Mouse (Mus musculus): ENCODE data around the gene Klk6. TPM values are rescaled to one million over a fixed set of nuclear protein-coding genes. Genes with fewer than 3 reads are reported as not detected.

Gene Klk6
- polyA plus RNA-seq, 1 experiment from 2014 or later, result not detected

GRCm38 (mm10) chr7:43880912-43881311, 56.6 kb downstream of the Klk6 start, which contains the start of gene Klk4:
Gene Klk4, plus strand, starts transcription at chr7:43881160.
- no peak for DNase-seq (ENCODE audit: low spot score)

More at GRCm38 (mm10) chr7:43880912-43881311, 56.6 kb downstream of the Klk6 start, which contains the start of gene Klk4:
- peaks cover 18% of the 10 kb centered on the region for H3K27me3 ChIP-seq (ENCODE audit: insufficient read depth, poor library complexity, severe bottlenecking)
- no peak within 1 kb of the TSS for H3K4me3 ChIP-seq
- no peaks in the 10 kb centered on the region for H3K9me3 ChIP-seq
- H3K36me3 ChIP-seq, result no peaks in the 10 kb centered on the region
- no peak within 1 kb of the TSS for H3K27ac ChIP-seq
- H3K4me1 ChIP-seq (replicated peaks), result peaks cover 22% of the 10 kb centered on the region
- WGBS, result 6% methylated on average over 3 of the region's 3 CpGs

Other genes with a start within 250 kb of the Klk6 start
- gene Zfp719, start 244.9 kb upstream of the Klk6 start, polyA plus RNA-seq (2016; fragmentation: Nextera tagmentation; extraction: Ambion mirVana), result 12.7 and 15.7 TPM in 2 replicates
- 0.76 and 1.1 TPM in 2 replicates for gene Zfp819, start 217.3 kb upstream of the Klk6 start, polyA plus RNA-seq (2016; fragmentation: Nextera tagmentation; extraction: Ambion mirVana)
- not detected in 2 replicates for gene Ceacam18, start 189.8 kb upstream of the Klk6 start, polyA plus RNA-seq (2016; fragmentation: Nextera tagmentation; extraction: Ambion mirVana)
- gene Siglece, start 164.3 kb upstream of the Klk6 start, polyA plus RNA-seq (2016; fragmentation: Nextera tagmentation; extraction: Ambion mirVana), result 0.36 and 0.52 TPM in 2 replicates
- gene Ctu1, start 152.5 kb upstream of the Klk6 start, polyA plus RNA-seq (2016; fragmentation: Nextera tagmentation; extraction: Ambion mirVana), result 17.5 and 19.1 TPM in 2 replicates
- not detected in 2 replicates for gene Klk14, start 134.1 kb upstream of the Klk6 start, polyA plus RNA-seq (2016; fragmentation: Nextera tagmentation; extraction: Ambion mirVana)
- gene Klk13, start 111.9 kb upstream of the Klk6 start, polyA plus RNA-seq (2016; fragmentation: Nextera tagmentation; extraction: Ambion mirVana), result 0.24 and 0.31 TPM in 2 replicates
- not detected in 2 replicates for gene Klk12, start 55.6 kb upstream of the Klk6 start, polyA plus RNA-seq (2016; fragmentation: Nextera tagmentation; extraction: Ambion mirVana)
- gene Klk11, start 49.9 kb upstream of the Klk6 start, polyA plus RNA-seq (2016; fragmentation: Nextera tagmentation; extraction: Ambion mirVana), result not detected in 2 replicates
- 0.55 and 0.77 TPM in 2 replicates for gene Klk10, start 43.5 kb upstream of the Klk6 start, polyA plus RNA-seq (2016; fragmentation: Nextera tagmentation; extraction: Ambion mirVana)
- gene Klk9, start 32.6 kb upstream of the Klk6 start, polyA plus RNA-seq (2016; fragmentation: Nextera tagmentation; extraction: Ambion mirVana), result 0.13 TPM in 1 of 2 replicates, not detected in the other
- gene Klk8, start 26.9 kb upstream of the Klk6 start, polyA plus RNA-seq (2016; fragmentation: Nextera tagmentation; extraction: Ambion mirVana), result 12.1 and 13.2 TPM in 2 replicates
- 0.11 TPM in 1 of 2 replicates, not detected in the other for gene Klk7, start 13.2 kb upstream of the Klk6 start, polyA plus RNA-seq (2016; fragmentation: Nextera tagmentation; extraction: Ambion mirVana)
- gene Klk5, start 17.5 kb downstream of the Klk6 start, polyA plus RNA-seq (2016; fragmentation: Nextera tagmentation; extraction: Ambion mirVana), result 0.12 TPM in 1 of 2 replicates, not detected in the other
- gene Klk4, start 56.7 kb downstream of the Klk6 start, polyA plus RNA-seq (2016; fragmentation: Nextera tagmentation; extraction: Ambion mirVana), result 0.41 TPM in 1 of 2 replicates, not detected in the other
- not detected in 2 replicates for gene Klk15, start 109.2 kb downstream of the Klk6 start, polyA plus RNA-seq (2016; fragmentation: Nextera tagmentation; extraction: Ambion mirVana)
- not detected in 2 replicates for gene Klk1b8, start 126.2 kb downstream of the Klk6 start, polyA plus RNA-seq (2016; fragmentation: Nextera tagmentation; extraction: Ambion mirVana)
- not detected in 2 replicates for gene Klk1b1, start 142.3 kb downstream of the Klk6 start, polyA plus RNA-seq (2016; fragmentation: Nextera tagmentation; extraction: Ambion mirVana)
- gene Klk1b9, start 151.6 kb downstream of the Klk6 start, polyA plus RNA-seq (2016; fragmentation: Nextera tagmentation; extraction: Ambion mirVana), result not detected in 2 replicates
- not detected in 2 replicates for gene Klk1b11, start 171.4 kb downstream of the Klk6 start, polyA plus RNA-seq (2016; fragmentation: Nextera tagmentation; extraction: Ambion mirVana)
- not detected in 2 replicates for gene Klk1b26, start 187.7 kb downstream of the Klk6 start, polyA plus RNA-seq (2016; fragmentation: Nextera tagmentation; extraction: Ambion mirVana)
- gene Klk1b27, start 227.8 kb downstream of the Klk6 start, polyA plus RNA-seq (2016; fragmentation: Nextera tagmentation; extraction: Ambion mirVana), result not detected in 2 replicates